Mouse (Mus musculus) neural tube, embryonic 11.5 days (tissue): ENCODE measurements around the gene Irak4. TPM values are rescaled to one million over a fixed set of nuclear protein-coding genes. Genes with fewer than 3 reads are reported as not detected.

Source experiments
- ATAC-seq: fragments of 200-750 bp; cut with Nextera tagmentation; 2 replicates; pipeline ENCODE4 v1.8.0; 2017; ENCODE audit warnings: moderate number of reproducible peaks, mild to moderate bottlenecking, moderate TSS enrichment, moderate library complexity; ENCODE audit not compliant: insufficient read depth, low FRiP score, low TSS enrichment
- DNase-seq: peaks from one replicate; pipeline ENCODE4 v3.0.0-alpha.2; 2015; ENCODE audit warnings: low spot score
- H3K27ac ChIP-seq: fragments of 300-500 bp; sonication (generic); 2 replicates; pipeline ENCODE4 v1.5.1; 2014; ENCODE audit warnings: low read depth, mild to moderate bottlenecking, low read length
- H3K27me3 ChIP-seq: fragments of 300-500 bp; sonication (generic); 2 replicates; pipeline ENCODE4 v1.6.1; 2014; ENCODE audit warnings: mild to moderate bottlenecking, low read length, mixed read lengths; ENCODE audit not compliant: control insufficient read depth, insufficient read depth
- H3K36me3 ChIP-seq: fragments of 300-500 bp; sonication (generic); 2 replicates; pipeline ENCODE4 v1.6.1; 2014; ENCODE audit warnings: mild to moderate bottlenecking, low read length, moderate library complexity, mixed read lengths; ENCODE audit not compliant: control insufficient read depth, insufficient read depth
- H3K4me1 ChIP-seq: fragments of 300-500 bp; sonication (generic); 2 replicates; pipeline ENCODE4 v1.6.1; 2014; ENCODE audit warnings: low read length, mixed read lengths; ENCODE audit not compliant: control insufficient read depth, insufficient read depth
- H3K4me2 ChIP-seq: fragments of 300-500 bp; sonication (generic); 2 replicates; pipeline ENCODE4 v1.6.1; 2014; ENCODE audit warnings: low read depth, mild to moderate bottlenecking, moderate library complexity
- H3K4me3 ChIP-seq: fragments of 300-500 bp; sonication (generic); 2 replicates; pipeline ENCODE4 v1.5.1; 2014; ENCODE audit warnings: low read depth, low read length
- H3K9ac ChIP-seq: fragments of 300-500 bp; sonication (generic); 2 replicates; pipeline ENCODE4 v1.6.1; 2014; ENCODE audit warnings: mild to moderate bottlenecking, low read length
- H3K9me3 ChIP-seq: fragments of 300-500 bp; sonication (generic); 2 replicates; pipeline ENCODE4 v1.6.1; 2016; ENCODE audit warnings: low read length; ENCODE audit not compliant: control insufficient read depth
- WGBS: fragments of 180-500 bp; shearing (Covaris S2); extraction: QIAGEN DNeasy Blood & Tissue Kit; methylation state at CpG from one replicate; pipeline ENCODE4 v1.1.7; 2014; 5-methylcytosine and 5-hydroxymethylcytosine counted together
- polyA plus RNA-seq: library from polyadenylated mRNA; unstranded; fragments of >200 nt; fragmentation: Nextera tagmentation; extraction: Ambion mirVana; gene quantifications from 2 replicates; pipeline ENCODE4 v1.2.1, GENCODE M21; 2014

The Irak4 gene
- polyA plus RNA-seq, 1 experiment from 2014 or later: 2.6 TPM

- no peaks in the 10 kb centered on the region for H3K4me1 ChIP-seq
- no peaks in the 10 kb centered on the region for H3K9me3 ChIP-seq
- WGBS: 72% methylated on average over 1 of the region's 1 CpGs
- no peaks in the 10 kb centered on the region for H3K27me3 ChIP-seq
- no peak for ATAC-seq
- H3K27ac ChIP-seq: no peak overlapping the region
- no peak for DNase-seq
- no peaks in the 10 kb centered on the region for H3K36me3 ChIP-seq
- no peak overlapping the region for H3K9ac ChIP-seq
- no peak overlapping the region for H3K4me2 ChIP-seq
- no peak overlapping the region for H3K4me3 ChIP-seq
Measured at GRCm38 (mm10) chr15:94593586-94593985, 50.1 kb downstream of the Irak4 start.

DNA sequence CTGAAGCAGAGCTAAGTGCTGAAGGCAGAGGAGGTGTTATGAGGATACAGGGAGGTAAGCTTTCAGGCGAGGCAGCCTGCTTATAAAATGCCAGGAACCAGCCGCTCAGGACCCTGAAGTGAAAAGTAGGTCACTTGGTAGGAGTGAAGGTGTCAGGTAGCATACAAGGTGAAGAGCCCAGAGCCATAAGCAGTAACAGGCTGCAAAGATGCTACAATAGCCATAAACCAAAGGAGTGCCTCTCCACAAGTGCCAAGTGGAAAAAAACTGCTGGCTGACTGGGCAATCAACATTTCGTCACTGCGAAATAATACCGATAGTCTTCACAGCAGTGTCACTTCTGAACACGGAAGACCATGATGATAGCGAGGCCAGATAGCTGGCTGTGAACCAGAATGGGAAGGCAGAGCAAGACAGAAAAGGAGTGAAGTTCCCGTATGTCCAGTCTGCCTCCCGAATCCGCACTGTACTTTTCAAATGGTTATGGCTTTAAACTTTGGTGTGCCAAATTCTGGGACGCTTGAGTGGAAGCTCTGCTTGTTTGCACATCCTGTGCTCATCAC is 56.8 kb downstream of the Irak4 start:
- no peaks in the 10 kb centered on the region for H3K36me3 ChIP-seq
- ATAC-seq: no peak
- 84% methylated on average over 11 of the region's 11 CpGs for WGBS

DNA sequence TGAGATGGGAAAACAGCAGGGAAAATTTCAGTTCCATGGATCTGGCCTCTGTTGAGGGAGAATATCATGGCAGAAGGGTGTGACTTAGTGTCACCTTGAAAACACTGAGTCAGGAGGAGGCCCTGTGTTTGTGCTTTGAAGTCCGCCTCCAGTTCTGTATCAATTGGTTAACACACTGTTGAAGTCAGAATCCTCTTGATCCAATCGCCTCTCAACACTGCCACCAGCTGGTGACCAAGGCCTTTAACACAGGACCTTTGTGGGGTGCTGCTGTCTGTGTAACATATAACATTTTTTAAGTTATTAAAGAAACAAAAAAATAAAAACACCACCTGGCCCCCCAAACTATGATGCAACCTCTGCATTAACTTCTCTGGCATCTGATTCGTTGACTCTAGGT is 57.9 kb downstream of the Irak4 start:
- DNase-seq (peak; percentile 55), ATAC-seq (no peak)
- H3K27ac ChIP-seq: no peak overlapping the region
- H3K27me3 ChIP-seq: no peaks in the 10 kb centered on the region
- no peak overlapping the region for H3K9ac ChIP-seq
- H3K36me3 ChIP-seq: no peaks in the 10 kb centered on the region
- no peaks in the 10 kb centered on the region for H3K9me3 ChIP-seq
- H3K4me3 ChIP-seq: no peak overlapping the region
- H3K4me2 ChIP-seq: no peak overlapping the region
- H3K4me1 ChIP-seq: no peaks in the 10 kb centered on the region
- WGBS: 24% methylated on average over 3 of the region's 3 CpGs

More for the DNA sequence above, 56.8 kb downstream of the Irak4 start:
- Histone ChIP-seq H3K9ac (no peak overlapping the region), H3K4me3 (no peak overlapping the region), H3K4me2 (no peak overlapping the region), H3K27me3 (no peaks in the 10 kb centered on the region), H3K4me1 (no peaks in the 10 kb centered on the region), H3K9me3 (no peaks in the 10 kb centered on the region), H3K27ac (no peak overlapping the region)
- DNase-seq: no peak

GRCm38 (mm10) chr15:94602441-94602840 is 59.0 kb downstream of the Irak4 start:
- Histone ChIP-seq H3K36me3 (no peaks in the 10 kb centered on the region), H3K4me1 (no peaks in the 10 kb centered on the region)
- no peak for DNase-seq

GRCm38 (mm10) chr15:94607768-94608167 is 64.3 kb downstream of the Irak4 start:
- no peak for ATAC-seq

More at GRCm38 (mm10) chr15:94602441-94602840, 59.0 kb downstream of the Irak4 start:
- no peak for ATAC-seq
- Histone ChIP-seq H3K27ac (no peak overlapping the region), H3K9ac (no peak overlapping the region), H3K27me3 (no peaks in the 10 kb centered on the region), H3K4me3 (no peak overlapping the region), H3K4me2 (no peak overlapping the region), H3K9me3 (no peaks in the 10 kb centered on the region)
- WGBS: 68% methylated on average over 3 of the region's 3 CpGs

GRCm38 (mm10) chr15:94616036-94616435 is 72.6 kb downstream of the Irak4 start:
- no peaks in the 10 kb centered on the region for H3K4me1 ChIP-seq
- 91% methylated on average over 11 of the region's 11 CpGs for WGBS
- H3K27ac ChIP-seq: no peak overlapping the region
- no peak for DNase-seq
- no peak for ATAC-seq
- no peaks in the 10 kb centered on the region for H3K36me3 ChIP-seq
- no peak overlapping the region for H3K9ac ChIP-seq
- no peak overlapping the region for H3K4me2 ChIP-seq
- H3K4me3 ChIP-seq: no peak overlapping the region
- H3K27me3 ChIP-seq: no peaks in the 10 kb centered on the region
- no peaks in the 10 kb centered on the region for H3K9me3 ChIP-seq

More at GRCm38 (mm10) chr15:94607768-94608167, 64.3 kb downstream of the Irak4 start:
- Histone ChIP-seq H3K4me1 (no peaks in the 10 kb centered on the region), H3K9ac (no peak overlapping the region), H3K27me3 (no peaks in the 10 kb centered on the region), H3K9me3 (no peaks in the 10 kb centered on the region), H3K4me3 (no peak overlapping the region), H3K36me3 (no peaks in the 10 kb centered on the region), H3K4me2 (no peak overlapping the region), H3K27ac (no peak overlapping the region)
- 94% methylated on average over 8 of the region's 8 CpGs for WGBS
- no peak for DNase-seq

GRCm38 (mm10) chr15:94620909-94621308 is 77.5 kb downstream of the Irak4 start:
- H3K9ac ChIP-seq: no peak overlapping the region

DNA sequence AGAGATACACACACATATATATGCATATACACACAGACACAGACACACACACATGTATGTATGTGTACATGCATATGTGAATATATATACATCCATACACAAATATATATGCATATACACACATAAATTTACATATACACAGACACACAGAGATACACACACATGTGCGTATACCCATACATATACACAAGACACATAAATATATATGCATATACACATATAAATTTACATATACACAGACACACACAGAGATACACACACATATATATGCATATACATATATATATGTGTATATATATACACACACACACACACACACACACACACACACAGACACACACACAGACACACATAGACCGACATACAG is 85.0 kb downstream of the Irak4 start:
- peak overlapping the region; percentile 71 for H3K4me3 ChIP-seq
- H3K36me3 ChIP-seq: no peaks in the 10 kb centered on the region
- no peak for DNase-seq
- WGBS: 47% methylated on average over 2 of the region's 2 CpGs
- H3K9ac ChIP-seq: no peak overlapping the region
- no peaks in the 10 kb centered on the region for H3K9me3 ChIP-seq
- H3K4me1 ChIP-seq: no peaks in the 10 kb centered on the region
- no peaks in the 10 kb centered on the region; the same call in 1 of the 2 replicates for H3K27me3 ChIP-seq
- peak; percentile 6 for ATAC-seq
- H3K4me2 ChIP-seq: peak overlapping the region; percentile 91
- no peak overlapping the region for H3K27ac ChIP-seq

More at GRCm38 (mm10) chr15:94620909-94621308, 77.5 kb downstream of the Irak4 start:
- DNase-seq: no peak
- ATAC-seq: no peak
- H3K4me3 ChIP-seq: no peak overlapping the region
- no peaks in the 10 kb centered on the region for H3K4me1 ChIP-seq
- no peak overlapping the region for H3K4me2 ChIP-seq
- H3K36me3 ChIP-seq: no peaks in the 10 kb centered on the region
- H3K27ac ChIP-seq: no peak overlapping the region
- no peaks in the 10 kb centered on the region for H3K27me3 ChIP-seq
- H3K9me3 ChIP-seq: no peaks in the 10 kb centered on the region

DNA sequence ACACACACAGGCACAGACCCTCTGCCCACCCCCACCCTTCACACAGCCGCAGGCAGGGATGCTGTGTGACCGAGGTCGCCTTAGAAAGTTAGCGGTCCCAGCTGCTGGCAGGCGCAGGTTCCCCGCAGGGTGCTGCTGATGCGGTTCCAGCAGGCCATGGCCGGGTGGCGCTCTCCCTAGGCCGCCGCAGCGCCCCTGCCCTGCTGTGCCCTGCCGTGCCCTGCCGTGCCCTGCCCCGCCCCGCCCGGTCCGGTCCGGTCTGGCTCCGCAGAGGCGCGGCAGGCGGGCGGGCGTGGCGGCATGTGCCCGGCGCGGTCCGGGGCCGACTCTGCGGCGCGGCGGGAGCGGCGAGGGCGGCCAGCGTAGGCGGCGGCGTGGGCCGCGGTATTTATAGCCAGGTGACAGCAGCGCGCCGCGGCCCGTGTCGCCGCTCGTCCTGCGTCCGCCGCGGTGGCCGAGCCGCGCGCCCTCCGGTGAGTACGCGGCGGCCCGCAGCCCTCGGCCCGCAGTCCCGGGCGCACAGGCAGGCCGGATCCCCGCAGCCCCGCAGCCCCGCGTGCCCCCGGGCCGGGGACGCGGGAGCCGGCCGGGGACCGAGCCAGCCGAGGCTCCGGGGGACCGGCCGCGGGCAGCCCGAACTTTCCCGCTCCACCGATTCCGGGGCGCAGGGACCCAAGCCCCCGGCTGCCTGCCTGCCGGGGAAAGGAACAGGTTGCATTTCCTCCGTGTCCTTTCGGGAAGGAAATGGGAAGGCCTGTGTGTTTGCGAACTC is 85.6 kb downstream of the Irak4 start, which contains the start of gene Tmem117:
TSS of gene Tmem117 (plus strand) at position 403 of the 772 bp plus-strand sequence.
- no peaks in the 10 kb centered on the region; the same call in 1 of the 2 replicates for H3K27me3 ChIP-seq
- under 1% methylated on average over 50 of the region's 96 CpGs for WGBS
- no peaks in the 10 kb centered on the region for H3K9me3 ChIP-seq
- peak within 1 kb of the TSS; percentile 71 for H3K4me3 ChIP-seq
- H3K4me1 ChIP-seq: no peaks in the 10 kb centered on the region
- DNase-seq (peak; percentile 64), ATAC-seq (peak; percentile 84)
- H3K27ac ChIP-seq: no peak within 1 kb of the TSS
- H3K36me3 ChIP-seq: no peaks in the 10 kb centered on the region
- H3K9ac ChIP-seq: peak within 1 kb of the TSS; percentile 69
- H3K4me2 ChIP-seq: peak within 1 kb of the TSS; percentile 91
